In genomic region chr11:96975511-96976378, GRCm38 (mm10) we compare ENCODE assay signal across 9 mouse cellular contexts. TPM values are rescaled to one million over a fixed set of nuclear protein-coding genes. Genes with fewer than 3 reads are reported as not detected.
DNase-seq lines count a peak whose midpoint lies in the region; ATAC-seq and TF ChIP-seq lines count a peak whose summit lies in the region.
"Had no signal": no experiment of that assay in that cellular context is flagged by ENCODE, and none has a peak within 500 bp of the region (broad histone marks: within the 10 kb centered on the region; RNA-seq: fewer than 3 reads in every experiment).

No protein-coding gene starts in this region.

- no peaks in the 10 kb centered on the region for H3K27me3 ChIP-seq in heart, embryonic 10.5 days (ENCODE audit: insufficient read depth, poor library complexity, severe bottlenecking)
- H3K27me3 ChIP-seq in MEL (ENCODE audit: control insufficient read depth in 1 of 2, insufficient read depth in 2 of 2, low read length in 2 of 2), result no peaks in the 10 kb centered on the region
- 0 out of 2 replicates have a peak, but pooled peaks cover under 1% of the 10 kb centered on the region for H3K27me3 ChIP-seq in heart, embryonic 13.5 days (replicated peaks)

- H3K36me3 ChIP-seq in heart, embryonic 10.5 days, result no peaks in the 10 kb centered on the region
- H3K36me3 ChIP-seq in MEL (ENCODE audit: control insufficient read depth in 1 of 2, insufficient read depth in 2 of 2, low read length in 2 of 2) (peaks cover 0 to 24% of the 10 kb centered on the region in 2 experiments; a peak in 2 of 4 replicates), macrophage (ENCODE audit: inconsistent target) (no peaks in the 10 kb centered on the region)
- H3K36me3 ChIP-seq in heart, embryonic 13.5 days, result 0 out of 2 replicates have a peak, but pooled peaks cover 2% of the 10 kb centered on the region

- H3K9ac ChIP-seq in MEL (ENCODE audit: control insufficient read depth, low read depth, low read length, poor library complexity, severe bottlenecking), result peak overlapping the region; percentile 77
- H3K9ac ChIP-seq in heart, embryonic 13.5 days, result peak overlapping the region; percentile 99

- intact Hi-C loops in heart, postnatal 25 days (cut with DNase I), result no loop called here

- TF ChIP-seq CTCF in MEL (IDR thresholded peaks at IDR 0.05 in 2 of 3, conservative IDR thresholded peaks at IDR 0.05 in 1 of 3; ENCODE audit: control insufficient read depth in 1 of 3, insufficient read depth in 1 of 3, low read depth in 2 of 3, low read length in 3 of 3, poor library complexity in 1 of 3, severe bottlenecking in 1 of 3), result no peak

- H3K79me2 ChIP-seq in MEL (ENCODE audit: control insufficient read depth, insufficient read depth, low read length, poor library complexity) (peaks cover 35% of the 10 kb centered on the region), macrophage (ENCODE audit: inconsistent target) (peaks cover 57% of the 10 kb centered on the region)

- H3K4me1 ChIP-seq in heart, embryonic 10.5 days, result peaks cover 65% of the 10 kb centered on the region
- peaks cover 9 to 28% of the 10 kb centered on the region in 2 experiments for H3K4me1 ChIP-seq in MEL (ENCODE audit: control insufficient read depth in 1 of 2, insufficient read depth in 2 of 2, low read length in 2 of 2)
- H3K4me1 ChIP-seq in heart, embryonic 13.5 days, result peaks cover 63% of the 10 kb centered on the region

- no peak for TF ChIP-seq EP300 in MEL (IDR thresholded peaks at IDR 0.05; ENCODE audit: low read depth in 1 of 2, low read length in 2 of 2)

- no peak for TF ChIP-seq POLR2A in MEL (IDR thresholded peaks at IDR 0.05; ENCODE audit: control insufficient read depth in 1 of 2, insufficient read depth in 1 of 2, low read depth in 1 of 2, low read length in 2 of 2, poor library complexity in 1 of 2)

- 63% methylated on average over 10 of the region's 10 CpGs for WGBS in heart, embryonic 10.5 days
- WGBS in heart, embryonic 13.5 days, result 55% methylated on average over 10 of the region's 10 CpGs
- 81% methylated on average over 10 of the region's 10 CpGs for WGBS in macrophage (ENCODE audit: missing documents)

- no peak for DNase-seq in heart, embryonic 10.5 days (ENCODE audit: low spot score)
- no peak for DNase-seq in heart, postnatal 25 days (ENCODE audit: low spot score)
- no peak for DNase-seq in MEL (ENCODE audit: low read depth, low spot score)
- no peak for DNase-seq in urinary bladder, adult 2 months (ENCODE audit: low spot score)
- no peak for DNase-seq in adrenal gland, adult 8-10 months
- no peak for DNase-seq in thymus, postnatal 10 days (ENCODE audit: low spot score in 2 of 2)

- H3K4me3 ChIP-seq in heart, embryonic 10.5 days, result peak overlapping the region; percentile 96
- H3K4me3 ChIP-seq in MEL (ENCODE audit: control insufficient read depth in 1 of 2, insufficient read depth in 1 of 2, low read depth in 2 of 2, low read length in 2 of 2), result peak overlapping the region in 1 of 2 experiments; percentile 68; a peak in 2 of 4 replicates
- H3K4me3 ChIP-seq in heart, embryonic 13.5 days, result peak overlapping the region; percentile 87
- peak overlapping the region; percentile 64; the same call in 1 of the 2 replicates for H3K4me3 ChIP-seq in macrophage (ENCODE audit: inconsistent target)

- H3K27ac ChIP-seq in heart, embryonic 10.5 days, result peak overlapping the region; percentile 99
- H3K27ac ChIP-seq in MEL (ENCODE audit: control insufficient read depth, low read depth, low read length), result peak overlapping the region; percentile 70
- peak overlapping the region; percentile 96 for H3K27ac ChIP-seq in heart, embryonic 13.5 days (replicated peaks)
- H3K27ac ChIP-seq in macrophage, result peak overlapping the region; percentile 85

- no peak for TF ChIP-seq RAD21 in MEL (IDR thresholded peaks at IDR 0.05; ENCODE audit: low read depth, low read length)

- peak overlapping the region; percentile 77 for H3K4me2 ChIP-seq in heart, embryonic 13.5 days

- no peaks in the 10 kb centered on the region for H3K9me3 ChIP-seq in heart, embryonic 10.5 days
- no peaks in the 10 kb centered on the region for H3K9me3 ChIP-seq in MEL (replicated peaks; ENCODE audit: insufficient read depth, low read length)
- no peaks in the 10 kb centered on the region for H3K9me3 ChIP-seq in heart, embryonic 13.5 days

- ATAC-seq in heart, embryonic 13.5 days (ENCODE audit: extremely low read depth, insufficient number of reproducible peaks, low FRiP score, low TSS enrichment), result no peak

RNA-seq across cellular contexts. Expression of gene Sp2, which starts 7.0 kb away (rescaled TPM):
- 20.1 and 21.9 TPM in 2 replicates for polyA plus RNA-seq in heart, embryonic 10.5 days (2016; fragmentation: Nextera tagmentation; extraction: Ambion mirVana)
- 10 to 100 TPM in 1 of 2 experiments, 1 to 10 TPM in 1; 9.8 to 11.6 TPM for total RNA-seq in heart, postnatal 25 days (2021)
- 1.4 and 2.2 TPM in 2 replicates for total RNA-seq in MEL (2012; rRNA removed)
- polyA plus RNA-seq in MEL (2012; ENCODE audit: insufficient read depth in 1 of 2, insufficient read length in 2 of 2, low read depth in 1 of 2, low replicate concordance in 2 of 2, missing spikeins in 1 of 2) (10 to 100 TPM in 1 of 2 experiments, not detected in 1; 20.3 TPM), macrophage (2018) (10.9 to 20.7 TPM (median 12.1 TPM) in 3 replicates)
- polyA plus RNA-seq in heart, embryonic 13.5 days (2015; fragmentation: Nextera tagmentation; extraction: Ambion mirVana), result 15.8 and 17.8 TPM in 2 replicates
- total RNA-seq in macrophage (2018; cell fraction: chromatin; rRNA removed), result 1 to 10 TPM; 3.6 to 9.3 (median 5.3) TPM
- 10 to 100 TPM; 13.1 to 20.2 (median 16.4) TPM for total RNA-seq in macrophage (2018; cell fraction: cytosol; rRNA removed)
- 10 to 100 TPM in 5 of 26 experiments, 1 to 10 TPM in 21; 6.2 to 11.6 (median 9.2) TPM for total RNA-seq in macrophage (2018; cell fraction: nucleus; rRNA removed)
- 7.7 and 13.9 TPM in 2 replicates for polyA plus RNA-seq in urinary bladder, adult 2 months (2012; rRNA removed)
- 10 to 100 TPM; 13.8 to 21.0 (median 16.4) TPM for total RNA-seq in adrenal gland, adult 8-10 months (2022)

RNA-seq across cellular contexts. Expression of gene Pnpo, which starts 32.0 kb away (rescaled TPM):
- 69.3 and 72.6 TPM in 2 replicates for polyA plus RNA-seq in heart, embryonic 10.5 days (2016; fragmentation: Nextera tagmentation; extraction: Ambion mirVana)
- total RNA-seq in heart, postnatal 25 days (2021), result 10 to 100 TPM; 11.3 to 12.9 TPM
- 41.7 and 55.7 TPM in 2 replicates for total RNA-seq in MEL (2012; rRNA removed)
- 10 to 100 TPM in 1 of 2 experiments, not detected in 1; 38.8 TPM for polyA plus RNA-seq in MEL (2012; ENCODE audit: insufficient read depth in 1 of 2, insufficient read length in 2 of 2, low read depth in 1 of 2, low replicate concordance in 2 of 2, missing spikeins in 1 of 2)
- polyA plus RNA-seq in heart, embryonic 13.5 days (2015; fragmentation: Nextera tagmentation; extraction: Ambion mirVana), result 53.3 and 55.6 TPM in 2 replicates
- 10 to 100 TPM in 5 of 26 experiments, 1 to 10 TPM in 19, under 1 TPM in 2; 0.44 to 15.2 (median 6.1) TPM for total RNA-seq in macrophage (2018; cell fraction: chromatin; rRNA removed)
- total RNA-seq in macrophage (2018; cell fraction: cytosol; rRNA removed), result 10 to 100 TPM; 11.1 to 22.6 (median 16.7) TPM
- 10 to 100 TPM in 10 of 26 experiments, 1 to 10 TPM in 16; 2.1 to 16.4 (median 7.4) TPM for total RNA-seq in macrophage (2018; cell fraction: nucleus; rRNA removed)
- polyA plus RNA-seq in macrophage (2018), result 15.4 to 17.0 TPM (median 15.6 TPM) in 3 replicates
- 22.4 and 25.5 TPM in 2 replicates for polyA plus RNA-seq in urinary bladder, adult 2 months (2012; rRNA removed)
- total RNA-seq in adrenal gland, adult 8-10 months (2022), result 10 to 100 TPM; 34.5 to 43.3 (median 39.4) TPM

RNA-seq across cellular contexts. Expression of gene Sp6, which starts 37.4 kb away (rescaled TPM):
- polyA plus RNA-seq in heart, embryonic 10.5 days (2016; fragmentation: Nextera tagmentation; extraction: Ambion mirVana), result 0.47 and 2.3 TPM in 2 replicates
- total RNA-seq in heart, postnatal 25 days (2021), result under 1 TPM; 0.11 to 0.29 TPM
- total RNA-seq in MEL (2012; rRNA removed), result 0.03 TPM in 1 of 2 replicates, not detected in the other
- polyA plus RNA-seq in MEL (2012; ENCODE audit: insufficient read depth in 1 of 2, insufficient read length in 2 of 2, low read depth in 1 of 2, low replicate concordance in 2 of 2, missing spikeins in 1 of 2), result under 1 TPM in 1 of 2 experiments, not detected in 1; 0.04 TPM
- 0.18 and 0.21 TPM in 2 replicates for polyA plus RNA-seq in heart, embryonic 13.5 days (2015; fragmentation: Nextera tagmentation; extraction: Ambion mirVana)
- under 1 TPM in 3 of 26 experiments, not detected in 23; 0.16 to 0.50 (median 0.20) TPM for total RNA-seq in macrophage (2018; cell fraction: chromatin; rRNA removed)
- under 1 TPM in 5 of 26 experiments, not detected in 21; 0.03 to 0.11 (median 0.04) TPM for total RNA-seq in macrophage (2018; cell fraction: cytosol; rRNA removed)
- under 1 TPM in 5 of 26 experiments, not detected in 21; 0.11 to 0.56 (median 0.17) TPM for total RNA-seq in macrophage (2018; cell fraction: nucleus; rRNA removed)
- 0.09 TPM in 1 of 3 replicates, not detected in the others for polyA plus RNA-seq in macrophage (2018)
- 6.7 and 7.6 TPM in 2 replicates for polyA plus RNA-seq in urinary bladder, adult 2 months (2012; rRNA removed)
- total RNA-seq in adrenal gland, adult 8-10 months (2022), result under 1 TPM; 0.28 to 0.94 (median 0.61) TPM
- total RNA-seq: neutrophil, adult 5-6 weeks had no signal

RNA-seq across cellular contexts. Expression of gene Prr15l, which starts 47.8 kb away (rescaled TPM):
- polyA plus RNA-seq in heart, embryonic 10.5 days (2016; fragmentation: Nextera tagmentation; extraction: Ambion mirVana), result 0.90 and 1.5 TPM in 2 replicates
- 1 to 10 TPM; 1.7 to 2.3 TPM for total RNA-seq in heart, postnatal 25 days (2021)
- total RNA-seq in MEL (2012; rRNA removed), result 0.08 TPM in 1 of 2 replicates, not detected in the other
- polyA plus RNA-seq in MEL (2012; ENCODE audit: insufficient read depth in 1 of 2, insufficient read length in 2 of 2, low read depth in 1 of 2, low replicate concordance in 2 of 2, missing spikeins in 1 of 2), result under 1 TPM in 1 of 2 experiments, not detected in 1; 0.19 TPM
- 0.79 and 1.0 TPM in 2 replicates for polyA plus RNA-seq in heart, embryonic 13.5 days (2015; fragmentation: Nextera tagmentation; extraction: Ambion mirVana)
- under 1 TPM in 1 of 26 experiments, not detected in 25; 0.62 TPM for total RNA-seq in macrophage (2018; cell fraction: chromatin; rRNA removed)
- under 1 TPM in 1 of 26 experiments, not detected in 25; 0.13 TPM for total RNA-seq in macrophage (2018; cell fraction: cytosol; rRNA removed)
- under 1 TPM in 5 of 26 experiments, not detected in 21; 0.40 to 0.92 (median 0.72) TPM for total RNA-seq in macrophage (2018; cell fraction: nucleus; rRNA removed)
- 0.19 TPM in 1 of 3 replicates, not detected in the others for polyA plus RNA-seq in macrophage (2018)
- polyA plus RNA-seq in urinary bladder, adult 2 months (2012; rRNA removed), result 7.6 and 8.9 TPM in 2 replicates
- total RNA-seq in adrenal gland, adult 8-10 months (2022), result under 1 TPM in 3 of 4 experiments, not detected in 1; 0.28 to 0.70 (median 0.32) TPM

RNA-seq across cellular contexts. Expression of gene Scrn2, which starts 54.0 kb away (rescaled TPM):
- 21.3 and 30.0 TPM in 2 replicates for polyA plus RNA-seq in heart, embryonic 10.5 days (2016; fragmentation: Nextera tagmentation; extraction: Ambion mirVana)
- 10 to 100 TPM; 11.9 to 13.2 TPM for total RNA-seq in heart, postnatal 25 days (2021)
- 19.8 and 26.7 TPM in 2 replicates for total RNA-seq in MEL (2012; rRNA removed)
- polyA plus RNA-seq in MEL (2012; ENCODE audit: insufficient read depth in 1 of 2, insufficient read length in 2 of 2, low read depth in 1 of 2, low replicate concordance in 2 of 2, missing spikeins in 1 of 2) (10 to 100 TPM in 1 of 2 experiments, not detected in 1; 14.8 TPM), macrophage (2018) (0.57 to 3.6 TPM (median 1.3 TPM) in 3 replicates)
- polyA plus RNA-seq in heart, embryonic 13.5 days (2015; fragmentation: Nextera tagmentation; extraction: Ambion mirVana), result 16.0 and 19.2 TPM in 2 replicates
- total RNA-seq in macrophage (2018; cell fraction: chromatin; rRNA removed), result 1 to 10 TPM in 11 of 26 experiments, under 1 TPM in 4, not detected in 11; 0.56 to 3.2 (median 1.3) TPM
- total RNA-seq in macrophage (2018; cell fraction: cytosol; rRNA removed), result 1 to 10 TPM in 14 of 26 experiments, under 1 TPM in 12; 0.19 to 2.1 (median 1.1) TPM
- 1 to 10 TPM in 7 of 26 experiments, under 1 TPM in 11, not detected in 8; 0.40 to 3.0 (median 0.67) TPM for total RNA-seq in macrophage (2018; cell fraction: nucleus; rRNA removed)
- polyA plus RNA-seq in urinary bladder, adult 2 months (2012; rRNA removed), result 10.3 and 12.5 TPM in 2 replicates
- 10 to 100 TPM; 19.4 to 40.6 (median 31.8) TPM for total RNA-seq in adrenal gland, adult 8-10 months (2022)
